Mouse (Mus musculus): ENCODE results near the gene Txk.

DNA sequence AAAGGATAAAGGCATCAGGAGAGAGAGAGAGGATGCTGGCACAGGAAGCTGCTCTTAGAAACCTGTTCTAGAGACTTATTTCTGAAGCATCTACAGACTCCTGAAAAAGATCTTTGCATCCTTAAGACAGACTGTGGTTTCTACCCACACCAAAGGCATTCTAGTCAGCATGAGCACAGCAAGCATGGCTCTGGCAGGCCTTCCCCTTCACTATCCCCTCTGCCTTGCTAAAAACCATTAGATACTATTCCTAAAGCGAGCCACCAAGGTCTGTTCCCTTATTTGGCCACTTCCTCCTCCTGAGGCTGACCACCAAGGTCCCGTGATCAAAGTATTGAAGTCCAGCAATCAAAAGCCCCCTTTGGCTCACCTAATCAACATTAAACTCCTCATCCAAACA lies 23.6 kb upstream of the Txk start:
- TF ChIP-seq ZNF384 (IDR thresholded peaks at IDR 0.05; ENCODE audit: low read depth, low read length) (no peak), ZC3H11A (IDR thresholded peaks at IDR 0.05; ENCODE audit: borderline replicate concordance, low read depth, low read length) (no peak), MAFK (IDR thresholded peaks at IDR 0.05; ENCODE audit: insufficient read depth, low read depth, low read length) (no peak), HCFC1 (IDR thresholded peaks at IDR 0.05; ENCODE audit: borderline replicate concordance, insufficient read depth, low read length) (no peak), CHD2 (IDR thresholded peaks at IDR 0.05; ENCODE audit: low read depth, low read length) (no peak)
